Mouse (Mus musculus) hindbrain, embryonic 11.5 days (tissue): ENCODE measurements at regions not wholly inside any gene's neighbourhood (a gene's known extent, or its start where the extent isn't known, plus 50 kb on each side); places are given as distances from the start of the nearest gene placed in this dataset.
A peak's percentile ranks its signal among the peaks of the same experiment; 100 is the strongest.

ENCODE experiments used
- ATAC-seq: fragments of 200-750 bp; cut with Nextera tagmentation; 2 replicates; pipeline ENCODE4 v1.8.0; 2017; ENCODE audit warnings: mild to moderate bottlenecking, moderate TSS enrichment, moderate library complexity; ENCODE audit not compliant: low FRiP score
- DNase-seq: peaks from one replicate; pipeline ENCODE4 v3.0.0-alpha.2; 2015; ENCODE audit warnings: low spot score
- H3K27ac ChIP-seq: fragments of 300-500 bp; sonication (generic); 2 replicates; pipeline ENCODE4 v1.5.1; 2014; ENCODE audit warnings: mild to moderate bottlenecking, low read depth, low read length
- H3K27me3 ChIP-seq: fragments of 300-500 bp; sonication (generic); 2 replicates; pipeline ENCODE4 v1.6.1; 2014; ENCODE audit warnings: mild to moderate bottlenecking, low read length, moderate library complexity, mixed read lengths; ENCODE audit not compliant: control insufficient read depth, insufficient read depth
- H3K36me3 ChIP-seq: fragments of 300-500 bp; sonication (generic); 2 replicates; pipeline ENCODE4 v1.6.1; 2014; ENCODE audit warnings: mild to moderate bottlenecking, low read length, moderate library complexity, mixed read lengths; ENCODE audit not compliant: control insufficient read depth, insufficient read depth
- H3K4me1 ChIP-seq: fragments of 300-500 bp; sonication (generic); replicated peaks from 2 replicates; pipeline ENCODE4 v1.6.1; 2014; ENCODE audit warnings: low read length, mixed read lengths; ENCODE audit not compliant: control insufficient read depth, insufficient read depth
- H3K4me2 ChIP-seq: fragments of 300-500 bp; sonication (generic); replicated peaks from 2 replicates; pipeline ENCODE4 v1.6.1; 2014; ENCODE audit warnings: mild to moderate bottlenecking, low read depth, low read length
- H3K4me3 ChIP-seq: fragments of 300-500 bp; sonication (generic); 2 replicates; pipeline ENCODE4 v1.5.1; 2014; ENCODE audit warnings: low read depth, low read length
- H3K9ac ChIP-seq: fragments of 300-500 bp; sonication (generic); 2 replicates; pipeline ENCODE4 v1.6.1; 2014; ENCODE audit warnings: low read depth, low read length
- H3K9me3 ChIP-seq: fragments of 300-500 bp; sonication (generic); 2 replicates; pipeline ENCODE4 v1.6.1; 2016; ENCODE audit warnings: low read length; ENCODE audit not compliant: control insufficient read depth
- WGBS: fragments of 180-500 bp; shearing (Covaris S2); extraction: QIAGEN DNeasy Blood & Tissue Kit; methylation state at CpG from one replicate; pipeline ENCODE4 v1.1.7; 2014; 5-methylcytosine and 5-hydroxymethylcytosine counted together

DNA sequence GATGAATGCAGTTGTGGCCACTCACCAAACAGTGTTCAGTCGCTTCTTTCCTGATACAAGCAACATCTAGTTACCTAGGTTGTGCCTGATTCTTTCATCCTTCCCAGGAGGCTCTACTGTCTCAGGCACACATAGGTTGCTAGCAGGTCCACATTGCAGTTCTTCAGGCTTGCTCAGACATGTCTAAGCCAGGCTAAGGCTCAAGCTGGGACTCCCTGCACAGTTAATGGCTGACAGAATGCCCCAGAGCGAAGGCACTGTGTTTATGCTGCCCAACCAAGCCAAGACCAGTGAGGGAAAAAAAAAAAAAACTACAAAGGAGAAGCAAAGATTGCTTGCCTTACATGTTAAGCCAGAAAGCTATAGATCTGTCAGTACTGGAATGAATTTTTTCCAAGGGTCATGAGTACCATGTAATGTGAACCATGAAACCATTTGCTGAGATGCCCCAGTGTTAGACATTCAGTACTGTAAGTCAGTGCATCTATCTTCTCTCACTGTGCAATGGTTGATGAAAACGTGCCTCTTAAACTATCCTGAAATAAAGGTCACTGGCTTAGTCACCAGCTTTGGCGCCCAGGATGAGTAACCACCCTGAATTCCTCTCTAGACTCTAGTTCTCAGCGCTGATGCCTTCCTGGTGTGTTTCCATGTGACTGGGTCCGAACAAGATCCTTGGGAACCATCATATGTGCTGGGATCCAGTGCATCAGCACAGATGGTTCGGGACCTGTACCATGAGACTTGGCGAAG lies 152.8 kb upstream of the Zfp703 start:
- WGBS = 83% methylated on average over 8 of the region's 8 CpGs
- Histone ChIP-seq H3K27me3 (no peaks in the 10 kb centered on the region), H3K9me3 (no peaks in the 10 kb centered on the region), H3K4me1 (no peaks in the 10 kb centered on the region), H3K27ac (no peak overlapping the region), H3K4me3 (no peak overlapping the region), H3K36me3 (no peaks in the 10 kb centered on the region), H3K9ac (no peak overlapping the region), H3K4me2 (no peak overlapping the region)
- ATAC-seq (no peak), DNase-seq (no peak)

DNA sequence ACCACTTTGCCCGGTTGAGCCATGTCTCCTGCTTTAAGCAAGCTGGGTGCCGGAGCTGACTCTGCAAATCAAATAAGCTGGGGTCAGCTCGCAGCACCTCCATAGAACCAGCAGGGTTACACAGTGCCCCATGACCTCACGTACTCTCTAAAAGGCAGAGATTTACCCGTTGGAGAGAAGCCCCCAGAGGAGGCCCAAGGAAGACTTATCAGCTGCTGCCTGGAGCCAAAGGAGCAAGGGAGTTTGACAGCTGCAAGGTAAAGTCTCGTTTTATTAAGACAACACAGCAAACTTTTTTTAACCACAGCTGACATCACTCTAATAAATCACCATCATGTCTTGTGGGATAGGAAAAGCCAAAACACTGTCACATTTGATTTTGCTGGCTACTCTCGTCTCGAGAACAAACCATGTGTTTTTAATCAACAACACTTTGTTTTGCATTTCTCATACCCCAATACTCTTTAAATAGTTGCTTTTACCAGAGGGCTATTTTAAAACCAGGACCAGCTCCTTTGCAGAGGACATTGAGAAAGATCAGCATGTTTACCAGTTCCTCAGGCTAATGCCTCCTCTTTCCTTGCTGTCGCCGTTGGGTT lies 148.7 kb upstream of the Zfp703 start:
- Histone ChIP-seq H3K36me3 (no peaks in the 10 kb centered on the region), H3K9ac (no peak overlapping the region), H3K9me3 (no peaks in the 10 kb centered on the region), H3K4me2 (no peak overlapping the region), H3K4me3 (no peak overlapping the region), H3K27me3 (no peaks in the 10 kb centered on the region), H3K4me1 (no peaks in the 10 kb centered on the region), H3K27ac (no peak overlapping the region)
- WGBS = 43% methylated on average over 10 of the region's 10 CpGs
- DNase-seq = no peak
- no peak for ATAC-seq

DNA sequence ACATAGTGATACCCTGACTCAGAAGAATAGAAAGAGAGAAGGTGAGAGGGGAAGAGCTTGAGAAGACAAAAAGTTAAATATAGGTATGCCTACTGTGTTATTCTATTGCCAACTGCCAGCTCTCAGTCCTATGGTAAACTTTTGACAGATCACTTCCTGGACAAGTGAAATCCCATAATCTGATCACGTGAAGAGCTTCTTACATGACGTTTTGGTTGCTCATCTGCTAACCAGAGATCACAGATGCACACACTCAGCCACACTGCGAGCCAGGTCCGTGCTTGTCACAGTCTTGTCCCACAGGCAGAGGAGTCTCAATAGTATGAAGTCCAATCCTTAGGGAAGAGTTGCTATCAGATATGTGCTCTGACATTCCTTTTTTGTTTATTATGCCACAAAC lies 147.8 kb upstream of the Zfp703 start:
- no peak overlapping the region for H3K9ac ChIP-seq
- ATAC-seq (no peak), DNase-seq (no peak)
- H3K4me3 ChIP-seq = no peak overlapping the region
- no peaks in the 10 kb centered on the region for H3K36me3 ChIP-seq
- H3K4me2 ChIP-seq = no peak overlapping the region
- no peaks in the 10 kb centered on the region for H3K4me1 ChIP-seq
- no peaks in the 10 kb centered on the region for H3K9me3 ChIP-seq
- H3K27ac ChIP-seq = no peak overlapping the region
- WGBS = 87% methylated on average over 4 of the region's 4 CpGs
- H3K27me3 ChIP-seq = no peaks in the 10 kb centered on the region

DNA sequence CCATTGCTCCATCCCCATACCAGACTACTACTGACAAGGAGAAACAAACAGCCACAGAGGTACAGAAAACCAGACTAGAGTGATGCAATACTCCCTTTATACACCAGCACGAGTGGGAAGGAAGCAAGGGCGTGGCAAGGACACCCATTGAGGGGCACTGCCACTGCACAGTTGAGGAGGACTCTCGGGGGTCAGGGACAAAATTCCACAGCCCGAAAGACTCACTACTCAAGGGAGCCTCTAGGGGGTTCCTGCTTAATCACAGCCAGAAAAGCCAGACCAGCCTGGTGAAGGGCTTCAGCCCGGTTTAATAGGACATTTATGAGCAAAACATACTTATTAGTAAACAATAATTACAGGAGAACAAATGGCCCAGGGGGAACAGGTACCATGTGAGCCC lies 146.0 kb upstream of the Zfp703 start:
- no peak overlapping the region for H3K4me2 ChIP-seq
- no peaks in the 10 kb centered on the region for H3K27me3 ChIP-seq
- no peak overlapping the region for H3K4me3 ChIP-seq
- ATAC-seq = no peak
- H3K36me3 ChIP-seq = no peaks in the 10 kb centered on the region
- no peak overlapping the region for H3K9ac ChIP-seq
- H3K9me3 ChIP-seq = no peaks in the 10 kb centered on the region
- H3K27ac ChIP-seq = no peak overlapping the region
- H3K4me1 ChIP-seq = peaks cover 3% of the 10 kb centered on the region; the same call in 1 of the 2 replicates
- DNase-seq = no peak
- WGBS = 41% methylated on average over 5 of the region's 5 CpGs

DNA sequence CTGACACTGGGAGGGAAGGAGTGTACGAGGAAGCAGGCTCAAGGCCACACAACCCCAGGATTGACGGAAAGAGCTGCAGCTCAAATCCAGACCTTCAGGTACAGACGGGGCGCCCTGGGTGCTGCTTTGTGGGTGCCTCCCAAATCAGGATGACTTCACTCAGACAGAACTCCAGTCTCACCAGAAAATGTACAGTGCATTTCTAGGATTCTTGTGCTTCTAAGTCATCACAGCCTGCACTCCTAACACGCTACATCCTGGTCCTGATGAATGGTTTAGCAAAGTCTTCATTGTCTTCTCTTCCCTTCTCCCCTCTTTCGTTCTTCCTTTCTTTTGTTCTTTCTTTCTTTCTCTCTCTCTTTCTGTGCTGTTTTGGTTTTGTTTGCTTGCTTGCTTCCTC lies 145.3 kb upstream of the Zfp703 start:
- Histone ChIP-seq H3K4me2 (no peak overlapping the region), H3K36me3 (no peaks in the 10 kb centered on the region), H3K4me1 (peaks cover 3% of the 10 kb centered on the region; the same call in 1 of the 2 replicates), H3K4me3 (no peak overlapping the region), H3K27me3 (no peaks in the 10 kb centered on the region), H3K9ac (no peak overlapping the region), H3K9me3 (no peaks in the 10 kb centered on the region), H3K27ac (no peak overlapping the region)
- DNase-seq = no peak
- ATAC-seq = no peak
- WGBS = 64% methylated on average over 6 of the region's 6 CpGs

DNA sequence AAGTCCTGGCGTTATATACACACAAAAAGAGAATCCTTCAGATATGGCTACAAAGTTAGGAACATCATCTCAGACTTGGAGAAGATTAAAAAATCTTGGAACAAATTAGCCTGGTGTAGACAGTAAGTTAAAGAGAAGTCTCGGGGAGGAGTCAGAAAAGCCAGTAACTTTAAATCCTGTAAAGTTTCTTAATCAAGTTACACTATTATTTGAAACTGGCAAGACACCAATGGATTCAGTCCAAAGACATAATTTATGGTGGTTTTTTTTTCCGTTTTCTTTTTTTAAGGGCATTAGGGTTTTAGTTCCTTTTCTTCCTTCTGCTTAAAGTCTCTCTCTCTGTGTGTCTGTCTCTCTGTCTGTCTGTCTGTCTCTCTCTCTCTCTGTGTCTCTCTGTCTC lies 144.6 kb upstream of the Zfp703 start:
- H3K4me1 ChIP-seq = peaks cover 3% of the 10 kb centered on the region; the same call in 1 of the 2 replicates
- no peak overlapping the region for H3K4me2 ChIP-seq
- no peaks in the 10 kb centered on the region for H3K9me3 ChIP-seq
- no peaks in the 10 kb centered on the region for H3K27me3 ChIP-seq
- no peaks in the 10 kb centered on the region for H3K36me3 ChIP-seq
- DNase-seq (no peak), ATAC-seq (no peak)
- 92% methylated on average over 3 of the region's 3 CpGs for WGBS
- no peak overlapping the region for H3K4me3 ChIP-seq
- H3K9ac ChIP-seq = no peak overlapping the region
- no peak overlapping the region for H3K27ac ChIP-seq

- Histone ChIP-seq H3K9me3 (no peaks in the 10 kb centered on the region), H3K4me3 (no peak overlapping the region), H3K36me3 (no peaks in the 10 kb centered on the region), H3K4me1 (peaks cover 3% of the 10 kb centered on the region; the same call in 1 of the 2 replicates), H3K9ac (no peak overlapping the region), H3K27ac (no peak overlapping the region), H3K4me2 (no peak overlapping the region), H3K27me3 (no peaks in the 10 kb centered on the region)
- WGBS = 6% methylated on average over 4 of the region's 4 CpGs
- DNase-seq (peak; percentile 60), ATAC-seq (peak; percentile 57)
These were observed 143.8 kb upstream of the Zfp703 start for GRCm38 (mm10) chr8:26833297-26833696.

DNA sequence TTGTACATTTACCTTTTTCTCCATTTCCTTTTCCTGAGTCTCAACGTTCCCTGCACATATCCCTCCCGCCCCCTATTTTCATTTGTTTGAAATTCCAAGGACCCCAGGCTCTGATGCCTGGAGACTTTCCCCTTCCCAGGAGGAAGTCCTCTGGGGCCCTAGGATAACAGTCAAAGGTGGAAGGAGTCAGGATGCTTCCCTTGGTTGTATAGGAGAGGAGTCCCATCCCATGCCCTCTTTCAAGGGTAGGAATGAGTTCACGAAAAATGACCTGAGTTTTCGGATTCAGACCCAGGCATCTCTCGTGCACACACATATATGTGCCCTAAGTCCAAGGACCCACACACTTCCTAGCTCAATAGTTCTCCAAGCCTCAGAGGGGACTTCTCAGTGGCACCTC lies 143.3 kb upstream of the Zfp703 start:
- Histone ChIP-seq H3K4me1 (peaks cover 3% of the 10 kb centered on the region; the same call in 1 of the 2 replicates), H3K9ac (no peak overlapping the region), H3K27ac (no peak overlapping the region), H3K36me3 (no peaks in the 10 kb centered on the region), H3K27me3 (no peaks in the 10 kb centered on the region), H3K4me2 (no peak overlapping the region), H3K9me3 (no peaks in the 10 kb centered on the region), H3K4me3 (no peak overlapping the region)
- WGBS = 44% methylated on average over 5 of the region's 5 CpGs
- DNase-seq (no peak), ATAC-seq (no peak)

DNA sequence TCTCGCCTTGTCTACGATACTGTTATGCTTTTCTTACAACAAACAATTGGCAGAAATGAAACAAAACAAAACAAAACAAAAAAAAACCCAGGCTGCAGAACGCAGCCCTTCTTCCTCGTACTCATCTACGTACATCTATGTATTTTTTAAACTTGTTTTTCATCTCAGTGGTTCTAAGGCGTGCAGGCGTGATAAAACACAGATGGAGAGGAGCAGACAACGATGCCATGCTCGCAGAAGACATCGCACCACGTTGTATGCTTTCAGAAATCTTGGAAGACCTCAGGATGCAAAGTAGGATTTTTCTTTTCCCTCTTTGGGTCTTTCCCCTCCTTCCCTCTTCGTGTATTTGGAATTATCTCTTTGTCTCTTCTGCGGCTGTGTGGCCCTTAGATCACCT lies 142.5 kb upstream of the Zfp703 start:
- no peak overlapping the region for H3K4me3 ChIP-seq
- H3K4me2 ChIP-seq = no peak overlapping the region
- H3K27ac ChIP-seq = no peak overlapping the region
- no peak overlapping the region for H3K9ac ChIP-seq
- H3K36me3 ChIP-seq = no peaks in the 10 kb centered on the region
- peaks cover 3% of the 10 kb centered on the region; the same call in 1 of the 2 replicates for H3K4me1 ChIP-seq
- H3K9me3 ChIP-seq = no peaks in the 10 kb centered on the region
- WGBS = 60% methylated on average over 13 of the region's 13 CpGs
- no peak for ATAC-seq
- DNase-seq = no peak
- H3K27me3 ChIP-seq = no peaks in the 10 kb centered on the region
